Mouse (Mus musculus): Measurements from ENCODE around the gene Olfr152. TPM values are rescaled to one million over a fixed set of nuclear protein-coding genes. Genes with fewer than 3 reads are reported as not detected.

Olfr152 gene
- not detected for total RNA-seq (2021)
- long read RNA-seq, experiment 1, result 0 reads
- long read RNA-seq, experiment 2, result 0 reads

GRCm38 (mm10) chr2:87779183-87779582 is at the start of gene Olfr152:
Olfr152 (plus strand) TSS chr2:87779483.
- DNase-seq, result no peak

DNA sequence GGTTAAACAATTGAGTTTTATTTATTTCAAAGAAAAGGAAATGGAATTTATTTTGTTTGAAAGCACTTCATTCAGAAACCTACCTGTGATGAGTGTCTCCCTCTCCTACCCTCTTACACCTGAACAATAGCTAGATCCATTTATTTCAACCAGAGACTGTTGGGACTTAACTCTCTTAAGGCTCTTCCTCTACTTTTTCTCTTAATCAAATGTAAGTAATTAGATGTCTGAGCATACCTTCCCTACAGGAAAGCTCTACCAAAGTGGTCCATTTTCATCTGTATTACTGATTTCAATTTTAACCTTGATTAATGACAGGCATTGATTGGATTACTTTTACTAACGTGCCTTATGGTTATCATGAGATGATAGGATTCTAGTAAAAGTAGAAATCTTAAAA is 39.4 kb upstream of the Olfr152 start, which contains the start of gene Olfr1138:
Gene Olfr1138 (minus strand): TSS at position 101 of the 400 bp plus-strand sequence.
- no peak for DNase-seq

DNA sequence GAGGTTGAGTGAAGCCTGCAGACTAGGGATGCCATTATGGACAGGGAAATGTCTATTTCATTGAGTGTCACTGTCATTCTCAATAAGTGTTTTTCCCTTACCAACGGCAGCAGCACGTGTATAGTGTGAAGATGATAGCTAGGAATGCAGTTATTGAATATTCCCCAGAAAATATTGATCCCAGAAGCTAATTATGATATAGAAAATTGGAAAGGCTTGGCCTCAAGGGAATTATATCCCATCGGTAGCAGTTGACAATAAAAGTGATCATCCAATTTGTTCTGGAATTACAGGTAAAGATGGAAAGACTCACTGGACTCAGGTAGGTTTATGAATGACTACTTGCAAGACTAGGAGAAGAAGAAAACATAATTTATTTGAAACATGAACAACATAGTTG is 35.8 kb upstream of the Olfr152 start, which contains the start of gene Olfr1140:
Gene Olfr1140 (plus strand): TSS at position 301 of the 400 bp plus-strand sequence.
- DNase-seq, result no peak

DNA sequence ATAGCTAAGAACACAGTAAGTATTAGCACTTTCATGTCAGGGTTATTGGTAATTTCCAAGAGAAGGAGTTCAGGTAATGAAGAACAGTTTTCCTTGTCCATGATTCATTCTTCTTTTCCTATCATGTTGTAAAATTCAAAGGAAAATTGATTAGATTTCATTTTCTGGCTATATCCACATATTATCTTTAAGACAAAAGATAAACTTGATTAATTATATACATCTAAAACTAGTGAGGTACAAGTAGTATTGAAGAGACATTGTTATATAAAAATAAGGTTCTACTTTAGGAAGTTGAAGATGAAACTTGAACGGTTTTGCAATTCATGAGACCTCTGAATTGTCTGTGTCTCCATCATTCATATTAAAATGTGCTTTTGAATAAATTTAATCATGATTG is 25.4 kb upstream of the Olfr152 start, which contains the start of gene Olfr1141:
Gene Olfr1141 (minus strand): TSS at position 101 of the 400 bp plus-strand sequence.
- DNase-seq, result no peak

GRCm38 (mm10) chr2:87776143-87776542 is 3.1 kb upstream of the Olfr152 start:
- DNase-seq, result no peak

DNA sequence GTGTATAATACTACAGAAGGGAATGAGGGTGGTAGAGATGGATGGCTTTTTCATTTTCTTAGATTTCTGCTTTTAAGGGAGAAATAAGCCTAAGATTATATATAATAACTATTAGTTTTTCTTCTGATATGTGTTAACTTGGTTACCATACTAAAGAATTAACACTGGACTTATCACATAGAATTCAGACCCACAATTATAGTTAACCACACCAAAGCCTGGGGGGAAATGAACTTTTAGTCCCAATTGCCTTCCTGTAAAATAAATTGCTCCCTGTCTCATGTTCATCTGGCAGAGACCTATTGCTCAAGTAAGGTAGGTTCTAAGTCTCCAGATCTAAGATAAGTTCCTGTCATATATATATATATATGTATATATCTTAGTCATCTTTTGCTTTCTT is 21.0 kb downstream of the Olfr152 start, which contains the start of gene Olfr1143:
Gene Olfr1143 (plus strand): TSS at position 301 of the 400 bp plus-strand sequence.
- no peak for DNase-seq

DNA sequence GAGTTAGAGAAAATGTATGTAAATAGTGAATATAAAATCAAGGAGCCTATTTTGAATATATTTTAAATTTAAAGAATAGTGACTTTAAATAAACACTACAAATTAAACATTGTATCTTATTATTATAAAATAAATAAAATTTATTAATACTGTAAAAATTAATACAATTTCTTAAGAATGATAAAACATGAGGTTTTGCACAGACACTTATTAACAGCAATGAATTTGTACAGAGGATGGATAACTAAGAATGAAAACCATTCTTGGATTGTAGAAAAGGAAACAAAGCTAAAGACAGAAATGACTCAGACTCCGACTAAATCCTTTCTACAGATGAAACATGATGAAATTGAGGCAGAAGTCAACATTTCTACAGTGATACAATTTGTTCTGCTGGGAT is 30.2 kb downstream of the Olfr152 start, which contains the start of gene Olfr1145:
Gene Olfr1145 (plus strand): TSS at position 301 of the 400 bp plus-strand sequence.
- no peak for DNase-seq

DNA sequence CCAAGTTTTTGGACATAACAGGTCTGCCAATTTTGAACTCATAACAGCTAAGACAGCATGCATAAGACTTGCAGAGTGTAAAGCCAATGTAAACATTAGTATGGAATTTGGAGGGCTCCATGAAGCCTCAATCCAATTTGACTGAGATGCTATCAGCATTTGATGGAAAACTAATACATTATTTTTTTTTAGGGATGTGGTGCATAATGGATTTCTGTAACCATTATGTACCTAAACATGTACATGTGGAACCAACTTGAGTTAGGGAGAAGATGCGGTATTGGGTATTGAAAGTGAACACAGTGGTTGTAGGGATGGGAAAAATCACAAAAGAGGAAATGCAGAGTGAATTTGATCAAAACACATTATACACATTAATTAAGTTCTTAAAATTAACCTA is 51.0 kb downstream of the Olfr152 start, which contains the start of gene Olfr1148:
Gene Olfr1148 (plus strand): TSS at position 301 of the 400 bp plus-strand sequence.
- DNase-seq, result no peak

Other genes with a start within 250 kb of the Olfr152 start
- gene Olfr153, start 247.7 kb upstream of the Olfr152 start, total RNA-seq (2021), result not detected
- gene Olfr1128, start 233.9 kb upstream of the Olfr152 start, total RNA-seq (2021), result not detected
- gene Olfr1129, start 205.6 kb upstream of the Olfr152 start, total RNA-seq (2021), result not detected
- gene Olfr1130, start 173.3 kb upstream of the Olfr152 start, total RNA-seq (2021), result not detected
- gene Olfr1131, start 152.4 kb upstream of the Olfr152 start, total RNA-seq (2021), result not detected
- not detected for gene Olfr1132, start 141.9 kb upstream of the Olfr152 start, total RNA-seq (2021)
- gene Olfr1133, start 132.1 kb upstream of the Olfr152 start, total RNA-seq (2021), result not detected
- not detected for gene Olfr1134, start 121.0 kb upstream of the Olfr152 start, total RNA-seq (2021)
- gene Olfr1135, start 105.8 kb upstream of the Olfr152 start, total RNA-seq (2021), result not detected
- not detected for gene Olfr1136, start 85.5 kb upstream of the Olfr152 start, total RNA-seq (2021)
- not detected for gene Olfr1137, start 66.3 kb upstream of the Olfr152 start, total RNA-seq (2021)
- gene Olfr1138, start 39.5 kb upstream of the Olfr152 start, total RNA-seq (2021), result not detected
- not detected for gene Olfr1140, start 35.7 kb upstream of the Olfr152 start, total RNA-seq (2021)
- gene Olfr1141, start 25.5 kb upstream of the Olfr152 start, total RNA-seq (2021), result not detected
- not detected for gene Olfr1143, start 21.1 kb downstream of the Olfr152 start, total RNA-seq (2021)
- gene Olfr1145, start 30.3 kb downstream of the Olfr152 start, total RNA-seq (2021), result not detected
- not detected for gene Olfr1148, start 51.0 kb downstream of the Olfr152 start, total RNA-seq (2021)
- not detected for gene Olfr1150-ps1, start 64.5 kb downstream of the Olfr152 start, total RNA-seq (2021)
- not detected for gene Olfr1151, start 76.4 kb downstream of the Olfr152 start, total RNA-seq (2021)
- not detected for gene Olfr1152, start 87.0 kb downstream of the Olfr152 start, total RNA-seq (2021)
- gene Olfr1153, start 115.5 kb downstream of the Olfr152 start, total RNA-seq (2021), result not detected
- not detected for gene Olfr1154, start 125.7 kb downstream of the Olfr152 start, total RNA-seq (2021)
- gene Olfr1155, start 165.7 kb downstream of the Olfr152 start, total RNA-seq (2021), result not detected
- not detected for gene Olfr1156, start 173.6 kb downstream of the Olfr152 start, total RNA-seq (2021)
- gene Olfr1157, start 188.8 kb downstream of the Olfr152 start, total RNA-seq (2021), result not detected
- not detected for gene Olfr74, start 195.2 kb downstream of the Olfr152 start, total RNA-seq (2021)
- not detected for gene Olfr1158, start 210.6 kb downstream of the Olfr152 start, total RNA-seq (2021)
- gene Olfr1160, start 228.8 kb downstream of the Olfr152 start, total RNA-seq (2021), result not detected
- not detected for gene Olfr1161, start 243.3 kb downstream of the Olfr152 start, total RNA-seq (2021)

All from heart, adult 18-20 months (tissue).